ENCODE assay signal across 22 mouse cellular contexts in the genomic region with DNA sequence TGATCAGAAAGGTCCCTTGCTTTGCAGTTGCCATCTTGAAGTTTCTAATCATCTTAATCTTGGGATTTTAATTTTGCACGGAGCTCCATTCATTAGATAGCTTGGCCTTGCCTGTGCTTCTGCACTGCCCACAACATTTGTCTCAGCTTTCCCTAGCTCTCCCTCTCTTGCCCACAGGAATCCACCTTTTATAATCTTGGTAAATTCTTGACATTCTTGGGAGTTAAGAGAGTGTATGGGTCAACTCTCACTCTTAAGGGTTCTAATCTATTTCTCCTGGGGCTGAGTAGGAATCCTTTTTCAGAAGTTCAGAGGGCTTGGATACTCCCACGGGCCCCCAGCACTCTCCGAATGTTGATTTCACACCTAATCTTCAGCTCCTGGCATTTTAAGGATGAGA. TPM values are rescaled to one million over a fixed set of nuclear protein-coding genes. Genes with fewer than 3 reads are reported as not detected.
DNase-seq lines count a peak whose midpoint lies in the region; ATAC-seq and TF ChIP-seq lines count a peak whose summit lies in the region.
"Had no signal": no experiment of that assay in that cellular context is flagged by ENCODE, and none has a peak within 500 bp of the region (broad histone marks: within the 10 kb centered on the region; RNA-seq: fewer than 3 reads in every experiment).

No protein-coding gene starts in this region.

- CTCF ChIA-PET in Patski (lab: Charles Lee): interaction anchor here (0.7 to 2.0 kb wide), 6 partner anchors 10 to 88 kb away, joined by 3 to 7 read pairs (median 4); a partner anchor contains a TSS

- no peaks in the 10 kb centered on the region for H3K36me3 ChIP-seq in heart, embryonic 14.5 days (ENCODE audit: control insufficient read depth, insufficient read depth, low read length)
- no peaks in the 10 kb centered on the region for H3K36me3 ChIP-seq in lung, embryonic 14.5 days (ENCODE audit: insufficient read depth)
- H3K36me3 ChIP-seq in embryonic facial prominence, embryonic 13.5 days: no peaks in the 10 kb centered on the region
- H3K36me3 ChIP-seq in hindbrain, embryonic 12.5 days: no peaks in the 10 kb centered on the region
- H3K36me3 ChIP-seq: liver, embryonic 15.5 days; neural tube, embryonic 12.5 days had no signal

- H3K9ac ChIP-seq in heart, embryonic 14.5 days (ENCODE audit: low read length): no peak overlapping the region
- H3K9ac ChIP-seq in lung, embryonic 14.5 days: no peak overlapping the region
- H3K9ac ChIP-seq in embryonic facial prominence, embryonic 13.5 days: no peak overlapping the region
- no peak overlapping the region for H3K9ac ChIP-seq in hindbrain, embryonic 12.5 days
- H3K9ac ChIP-seq: liver, embryonic 15.5 days; neural tube, embryonic 12.5 days had no signal

- peaks cover 28 to 31% of the 10 kb centered on the region in 2 experiments for H3K4me1 ChIP-seq in heart, embryonic 14.5 days (ENCODE audit: control insufficient read depth in 2 of 2, insufficient read depth in 2 of 2, low read length in 2 of 2)
- peaks cover 18% of the 10 kb centered on the region for H3K4me1 ChIP-seq in lung, embryonic 14.5 days (ENCODE audit: insufficient read depth)
- peaks cover 18% of the 10 kb centered on the region for H3K4me1 ChIP-seq in embryonic facial prominence, embryonic 13.5 days
- no peaks in the 10 kb centered on the region for H3K4me1 ChIP-seq in hindbrain, embryonic 12.5 days
- H3K4me1 ChIP-seq: neural tube, embryonic 12.5 days had no signal

- intact Hi-C loops in heart, postnatal 14 days (cut with DNase I): no loop called here

- in situ Hi-C loops in Patski (cut with MboI; ENCODE audit: low pct_unique_long_range_greater_than_20kb): no loop called here

- POLR2A ChIA-PET in Patski (lab: Charles Lee): interaction anchor here (0.7 to 0.9 kb wide), 2 partner anchors 16 to 73 kb away, joined by 3 to 4 read pairs; no protein-coding TSS in a partner anchor

- WGBS in heart, embryonic 14.5 days: 7% methylated on average over 3 of the region's 3 CpGs
- WGBS in lung, embryonic 14.5 days: 21% methylated on average over 3 of the region's 3 CpGs
- 16% methylated on average over 3 of the region's 3 CpGs for WGBS in embryonic facial prominence, embryonic 13.5 days
- WGBS in hindbrain, embryonic 12.5 days: 50% methylated on average over 3 of the region's 3 CpGs

- H3K9me3 ChIP-seq in heart, embryonic 14.5 days (ENCODE audit: control insufficient read depth, low read length): no peaks in the 10 kb centered on the region
- no peaks in the 10 kb centered on the region for H3K9me3 ChIP-seq in lung, embryonic 14.5 days (ENCODE audit: low read depth, low read length)
- H3K9me3 ChIP-seq in embryonic facial prominence, embryonic 13.5 days: no peaks in the 10 kb centered on the region
- no peaks in the 10 kb centered on the region for H3K9me3 ChIP-seq in hindbrain, embryonic 12.5 days (replicated peaks)
- H3K9me3 ChIP-seq: liver, embryonic 15.5 days; neural tube, embryonic 12.5 days had no signal

- H3K27me3 ChIP-seq in heart, embryonic 14.5 days (ENCODE audit: control insufficient read depth, insufficient read depth, low read length): no peaks in the 10 kb centered on the region
- no peaks in the 10 kb centered on the region for H3K27me3 ChIP-seq in lung, embryonic 14.5 days (ENCODE audit: insufficient read depth, low read length)
- no peaks in the 10 kb centered on the region for H3K27me3 ChIP-seq in Patski
- no peaks in the 10 kb centered on the region for H3K27me3 ChIP-seq in embryonic facial prominence, embryonic 13.5 days
- H3K27me3 ChIP-seq in hindbrain, embryonic 12.5 days: no peaks in the 10 kb centered on the region
- H3K27me3 ChIP-seq: liver, embryonic 15.5 days; neural tube, embryonic 12.5 days had no signal

- DNase-seq in heart, postnatal 14 days: no peak
- DNase-seq in lung, embryonic 14.5 days: peak; percentile 35
- DNase-seq in lung, postnatal 14 days: no peak
- no peak for DNase-seq in Patski (ENCODE audit: low read depth, low spot score)
- DNase-seq: adrenal gland, postnatal 25 days; cerebellum, adult 11-12 months; cerebellum, postnatal 25 days; embryo, embryonic 11 days; gastrocnemius, postnatal 14 days; heart, postnatal 4 days; kidney, postnatal 14 days; spleen, adult 18-20 months; thymus, postnatal 25 days had no signal

- H3K4me3 ChIP-seq in heart, embryonic 14.5 days (ENCODE audit: control insufficient read depth in 1 of 2, insufficient read depth in 1 of 2, low read depth in 1 of 2, low read length in 2 of 2): no peak overlapping the region
- H3K4me3 ChIP-seq in lung, embryonic 14.5 days (ENCODE audit: low read depth, low read length): no peak overlapping the region
- H3K4me3 ChIP-seq in embryonic facial prominence, embryonic 13.5 days: no peak overlapping the region
- no peak overlapping the region for H3K4me3 ChIP-seq in hindbrain, embryonic 12.5 days
- H3K4me3 ChIP-seq: liver, embryonic 15.5 days; neural tube, embryonic 12.5 days had no signal

- no peak overlapping the region for H3K4me2 ChIP-seq in heart, embryonic 14.5 days (ENCODE audit: low read length)
- no peak overlapping the region for H3K4me2 ChIP-seq in lung, embryonic 14.5 days
- H3K4me2 ChIP-seq in embryonic facial prominence, embryonic 13.5 days: no peak overlapping the region
- H3K4me2 ChIP-seq in hindbrain, embryonic 12.5 days (replicated peaks): no peak overlapping the region
- H3K4me2 ChIP-seq: liver, embryonic 15.5 days; midbrain, embryonic 11.5 days; neural tube, embryonic 12.5 days had no signal

- TF ChIP-seq CTCF in lung, embryonic 14.5 days (IDR thresholded peaks at IDR 0.05; ENCODE audit: low read depth): no peak
- TF ChIP-seq CTCF in Patski (IDR thresholded peaks at IDR 0.05): no peak

- peak overlapping the region; percentile 35 to 44; a peak in 1 of 4 replicates for H3K27ac ChIP-seq in heart, embryonic 14.5 days (replicated peaks in 1 of 2; ENCODE audit: control insufficient read depth in 1 of 2, insufficient read depth in 1 of 2, low read depth in 2 of 2, low read length in 2 of 2)
- H3K27ac ChIP-seq in lung, embryonic 14.5 days (ENCODE audit: low read depth): peak overlapping the region; percentile 73; the same call in 1 of the 2 replicates
- H3K27ac ChIP-seq in embryonic facial prominence, embryonic 13.5 days: peak overlapping the region; percentile 23; the same call in 1 of the 2 replicates
- no peak overlapping the region for H3K27ac ChIP-seq in hindbrain, embryonic 12.5 days
- H3K27ac ChIP-seq: liver, embryonic 15.5 days; neural tube, embryonic 12.5 days had no signal

- ATAC-seq in heart, embryonic 14.5 days (ENCODE audit: insufficient number of reproducible peaks, insufficient read depth, low FRiP score, low read depth): no peak
- ATAC-seq in lung, embryonic 14.5 days (ENCODE audit: insufficient read depth): peak; percentile 64; the same call in 1 of the 2 replicates
- peak; percentile 93 for ATAC-seq in Patski
- no peak for ATAC-seq in embryonic facial prominence, embryonic 13.5 days (ENCODE audit: insufficient number of reproducible peaks, insufficient read depth, low FRiP score, low TSS enrichment, low read depth)
- ATAC-seq in hindbrain, embryonic 12.5 days (ENCODE audit: low FRiP score): no peak
- ATAC-seq: CD4-positive, CD25-positive, alpha-beta regulatory T cell, adult 4 months; hindbrain, embryonic 16.5 days; intestine, embryonic 16.5 days had no signal

RNA-seq across cellular contexts. Expression of a gene that starts 51.5 kb away (rescaled TPM):
- polyA plus RNA-seq in heart, embryonic 14.5 days (2014; fragmentation: Nextera tagmentation; extraction: Ambion mirVana): 55.0 and 62.4 TPM in 2 replicates
- 100 to 1,000 TPM; 116 to 118 TPM for total RNA-seq in heart, postnatal 14 days (2021)
- polyA plus RNA-seq in lung, embryonic 14.5 days (2014; fragmentation: Nextera tagmentation; extraction: Ambion mirVana): 40.8 and 42.7 TPM in 2 replicates
- 83.6 TPM for polyA plus RNA-seq in Patski (2021)
- 14.4 and 18.6 TPM in 2 replicates for polyA plus RNA-seq in embryonic facial prominence, embryonic 13.5 days (2015; fragmentation: Nextera tagmentation; extraction: Ambion mirVana)
- 13.9 and 14.9 TPM in 2 replicates for polyA plus RNA-seq in hindbrain, embryonic 12.5 days (2016; fragmentation: Nextera tagmentation; extraction: Ambion mirVana)

Comparison
In these comparisons a context has a peak if more than half of its experiments do, and no peak if none do; other contexts are left out.
1. ATAC-seq: peak in lung, embryonic 14.5 days (single experiment) and Patski (single experiment); none in heart, embryonic 14.5 days (single experiment), embryonic facial prominence, embryonic 13.5 days (single experiment) and hindbrain, embryonic 12.5 days (single experiment).